Mouse (Mus musculus): Measurements from ENCODE around the gene Shmt1. TPM values are rescaled to one million over a fixed set of nuclear protein-coding genes. Genes with fewer than 3 reads are reported as not detected.

The Shmt1 gene
- total RNA-seq, 1 experiment from 2014 or later, result 91.4 TPM

- no peak for DNase-seq
Observed at GRCm38 (mm10) chr11:60796342-60796741, 15.2 kb downstream of the Shmt1 start.

- DNase-seq, result no peak
Observed at GRCm38 (mm10) chr11:60790472-60790871, 21.0 kb downstream of the Shmt1 start.

GRCm38 (mm10) chr11:60787595-60787994, 23.9 kb downstream of the Shmt1 start:
- DNase-seq, result no peak

- DNase-seq, result no peak
Observed at GRCm38 (mm10) chr11:60784179-60784922, 27.2 kb downstream of the Shmt1 start.

- DNase-seq, result no peak
Observed at GRCm38 (mm10) chr11:60779673-60780189, 31.8 kb downstream of the Shmt1 start.

GRCm38 (mm10) chr11:60777801-60778370, 33.6 kb downstream of the Shmt1 start:
- no peak for DNase-seq

GRCm38 (mm10) chr11:60776829-60777740, 34.4 kb downstream of the Shmt1 start, which contains the start of the genes Top3a and Smcr8:
TSS of gene Top3a (minus strand) at chr11:60777365.
TSS of gene Smcr8 (plus strand) at chr11:60777524.
- peak; percentile 79 for DNase-seq

GRCm38 (mm10) chr11:60776107-60776828, 35.2 kb downstream of the Shmt1 start:
- DNase-seq, result no peak

- DNase-seq, result no peak
Observed at GRCm38 (mm10) chr11:60775578-60775977, 35.9 kb downstream of the Shmt1 start.

- DNase-seq, result no peak
Observed at GRCm38 (mm10) chr11:60774841-60775240, 36.7 kb downstream of the Shmt1 start.

GRCm38 (mm10) chr11:60774158-60774689, 37.3 kb downstream of the Shmt1 start:
- no peak for DNase-seq

- DNase-seq, result no peak
Observed at GRCm38 (mm10) chr11:60772161-60772560, 39.4 kb downstream of the Shmt1 start.

GRCm38 (mm10) chr11:60770776-60771175, 40.7 kb downstream of the Shmt1 start:
- no peak for DNase-seq

GRCm38 (mm10) chr11:60769322-60769721, 42.2 kb downstream of the Shmt1 start:
- DNase-seq, result no peak

GRCm38 (mm10) chr11:60766969-60767368, 44.5 kb downstream of the Shmt1 start:
- no peak for DNase-seq

- no peak for DNase-seq
Observed at GRCm38 (mm10) chr11:60761681-60762080, 49.8 kb downstream of the Shmt1 start.

- DNase-seq, result no peak
Observed at GRCm38 (mm10) chr11:60755570-60755969, 55.9 kb downstream of the Shmt1 start.

- no peak for DNase-seq
Observed at GRCm38 (mm10) chr11:60740321-60740720, 71.2 kb downstream of the Shmt1 start.
